Mouse (Mus musculus): ENCODE data around the gene LTO1. TPM values are rescaled to one million over a fixed set of nuclear protein-coding genes. Genes with fewer than 3 reads are reported as not detected.

Gene LTO1
- total RNA-seq, 4 experiments from 2014 or later, result 23.4 to 30.7 (median 24.9) TPM

GRCm38 (mm10) chr7:144939344-144940002 is 24.6 kb downstream of the LTO1 start, which contains the start of gene Ccnd1:
Ccnd1 (minus strand) TSS chr7:144939925.
- DNase-seq (ENCODE audit: low spot score in 2 of 2), result peak in 1 of 2 experiments; percentile 35

GRCm38 (mm10) chr7:144940003-144940571 is 25.2 kb downstream of the LTO1 start:
- peak in 1 of 2 experiments; percentile 11 for DNase-seq (ENCODE audit: low spot score in 2 of 2)

GRCm38 (mm10) chr7:144940585-144940984 is 25.7 kb downstream of the LTO1 start:
- no peak for DNase-seq (ENCODE audit: low spot score in 2 of 2)

- peak in 1 of 2 experiments; percentile 51 for DNase-seq (ENCODE audit: low spot score in 2 of 2)
Observed at GRCm38 (mm10) chr7:144941242-144941831, 26.4 kb downstream of the LTO1 start.

DNA sequence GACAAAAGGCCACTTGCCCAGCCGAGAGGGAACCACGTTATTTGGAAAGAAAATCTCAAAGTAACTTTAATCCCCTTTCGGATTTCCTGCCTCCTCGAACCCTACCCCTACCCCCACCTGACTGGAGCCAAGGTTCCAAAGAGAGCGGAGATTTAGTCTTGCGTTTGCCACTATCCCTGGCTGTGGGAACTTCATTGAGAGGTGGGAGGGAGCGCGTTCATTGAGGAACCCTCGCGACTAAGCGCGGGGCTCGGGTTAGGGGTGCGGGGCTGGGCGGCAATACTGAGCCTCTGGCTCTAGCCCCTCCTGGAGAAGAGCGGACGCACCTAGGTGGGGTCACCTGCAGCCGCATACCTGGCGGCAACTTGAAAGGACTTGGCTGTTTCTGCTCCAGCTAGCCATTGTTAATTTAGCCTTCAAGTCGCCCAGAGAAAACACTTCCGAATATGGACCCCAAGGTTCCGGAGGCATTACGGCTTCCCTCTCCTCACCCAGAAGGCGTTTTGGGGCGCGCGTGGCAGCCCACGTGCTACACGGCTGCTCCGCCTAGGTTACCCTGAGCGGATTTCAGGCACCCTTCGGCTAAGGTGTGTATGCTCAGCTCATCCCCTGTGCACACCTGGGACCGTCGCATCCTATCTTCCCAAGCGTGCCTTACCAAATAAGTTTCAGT is 27.3 kb downstream of the LTO1 start:
- no peak for DNase-seq (ENCODE audit: low spot score in 2 of 2)

- DNase-seq (ENCODE audit: low spot score in 2 of 2), result no peak
Observed at GRCm38 (mm10) chr7:144942744-144943135, 27.8 kb downstream of the LTO1 start.

GRCm38 (mm10) chr7:144943254-144943653 is 28.4 kb downstream of the LTO1 start:
- peak in 1 of 2 experiments; percentile 32 for DNase-seq (ENCODE audit: low spot score in 2 of 2)

- no peak for DNase-seq (ENCODE audit: low spot score in 2 of 2)
Observed at GRCm38 (mm10) chr7:144958509-144959395, 43.9 kb downstream of the LTO1 start.

DNA sequence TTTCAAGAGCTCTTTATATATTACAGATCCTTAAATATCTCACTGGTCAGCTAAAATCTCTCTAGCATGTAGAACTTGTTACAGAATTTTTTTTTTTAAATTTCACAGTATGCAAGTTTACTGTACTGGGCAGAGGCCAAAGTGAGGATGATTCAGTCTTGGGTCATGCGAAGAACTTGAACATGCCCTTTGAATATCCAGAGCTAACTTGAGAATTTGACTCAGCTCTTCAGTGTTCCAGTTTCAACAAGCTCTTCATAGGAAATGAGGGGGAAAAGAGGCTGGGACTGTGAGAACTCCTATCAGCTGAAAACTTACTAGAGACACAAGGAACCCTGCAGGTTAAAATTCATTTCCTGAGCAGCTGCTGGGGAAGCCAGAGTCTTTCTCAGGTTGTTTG is 49.0 kb downstream of the LTO1 start:
- DNase-seq (ENCODE audit: low spot score in 2 of 2), result no peak

DNA sequence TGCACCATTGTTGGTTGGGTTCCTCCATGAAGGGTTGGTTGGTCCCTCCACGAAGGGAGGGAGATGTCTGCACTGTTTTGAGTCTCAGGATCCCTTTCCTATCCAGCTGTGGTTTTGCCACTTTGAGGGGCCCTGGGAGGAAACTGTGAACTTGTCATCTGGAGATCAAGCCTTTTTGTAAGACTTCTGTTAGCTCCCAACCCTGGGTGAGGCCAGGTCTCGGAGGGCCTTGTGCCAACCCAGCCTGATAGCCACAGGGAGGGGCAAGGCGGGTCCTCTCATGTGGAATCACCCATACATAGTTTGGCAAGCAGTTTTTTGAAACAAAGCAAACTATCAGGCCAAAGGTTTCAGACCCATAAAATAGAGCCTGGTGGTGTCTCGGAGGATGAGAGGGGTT is 49.4 kb downstream of the LTO1 start:
- DNase-seq (ENCODE audit: low spot score in 2 of 2), result no peak

- DNase-seq (ENCODE audit: low spot score in 2 of 2), result no peak
Observed at GRCm38 (mm10) chr7:144965893-144966292, 51.0 kb downstream of the LTO1 start.

DNA sequence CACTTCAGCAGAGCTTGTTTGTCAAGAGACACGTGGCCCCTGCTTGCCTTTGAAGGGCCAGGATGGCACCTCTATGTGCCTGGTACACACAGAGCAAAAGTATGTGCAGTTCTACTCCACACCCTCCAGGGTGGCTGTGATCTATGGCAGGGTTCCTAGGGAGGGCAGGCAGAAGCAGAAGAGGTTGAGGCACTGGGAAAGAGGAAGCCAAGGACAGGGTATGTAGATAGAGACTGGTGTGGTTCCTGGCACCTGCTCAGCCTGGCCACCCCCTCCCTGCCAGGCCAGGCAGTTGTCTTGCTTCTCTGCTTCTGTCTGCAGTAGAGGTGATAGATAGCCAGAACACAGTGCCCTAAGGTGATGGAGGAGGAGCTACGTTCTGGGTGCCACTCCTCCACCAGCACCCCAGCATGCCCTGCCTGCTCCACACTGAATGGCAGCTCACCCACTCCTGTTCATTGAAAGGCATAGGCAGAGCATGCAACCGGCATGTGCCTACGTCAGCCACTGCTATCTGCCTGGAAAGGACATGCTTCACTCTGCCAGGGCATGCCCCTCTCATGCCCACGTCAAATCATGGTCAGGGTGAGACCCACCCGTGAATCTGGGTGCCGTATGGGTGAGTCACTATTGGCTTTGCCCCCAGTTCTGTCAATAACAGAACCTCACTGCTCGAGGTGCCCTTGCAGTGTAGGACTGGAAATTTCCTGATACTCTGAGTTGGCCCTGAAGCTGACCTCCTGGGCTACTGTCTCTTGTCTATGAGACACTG is 56.3 kb downstream of the LTO1 start:
- DNase-seq (ENCODE audit: low spot score in 2 of 2), result no peak

GRCm38 (mm10) chr7:144971769-144972168 is 56.9 kb downstream of the LTO1 start:
- no peak for DNase-seq (ENCODE audit: low spot score in 2 of 2)

DNA sequence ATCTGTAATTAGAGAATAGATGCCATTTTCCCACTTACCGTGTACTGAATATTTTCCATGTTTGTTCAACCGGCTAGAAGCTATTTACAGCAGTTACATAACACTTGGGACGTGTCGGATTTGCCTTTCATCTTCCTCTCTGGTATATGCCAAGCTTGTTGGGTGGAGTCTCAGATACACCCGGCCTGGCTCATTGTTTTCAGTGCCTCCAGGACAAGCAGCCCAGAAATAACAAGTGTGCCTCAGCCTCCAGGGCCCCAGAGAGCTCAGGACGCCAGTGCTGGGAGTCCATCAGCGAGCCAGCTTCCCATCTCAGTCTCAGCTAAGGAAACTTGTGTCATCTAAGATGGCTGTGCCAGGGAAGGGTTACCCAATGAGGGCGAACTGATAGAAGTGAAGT is 58.6 kb downstream of the LTO1 start:
- no peak for DNase-seq (ENCODE audit: low spot score in 2 of 2)

- no peak for DNase-seq (ENCODE audit: low spot score in 2 of 2)
Observed at GRCm38 (mm10) chr7:144977121-144977520, 62.2 kb downstream of the LTO1 start.

DNA sequence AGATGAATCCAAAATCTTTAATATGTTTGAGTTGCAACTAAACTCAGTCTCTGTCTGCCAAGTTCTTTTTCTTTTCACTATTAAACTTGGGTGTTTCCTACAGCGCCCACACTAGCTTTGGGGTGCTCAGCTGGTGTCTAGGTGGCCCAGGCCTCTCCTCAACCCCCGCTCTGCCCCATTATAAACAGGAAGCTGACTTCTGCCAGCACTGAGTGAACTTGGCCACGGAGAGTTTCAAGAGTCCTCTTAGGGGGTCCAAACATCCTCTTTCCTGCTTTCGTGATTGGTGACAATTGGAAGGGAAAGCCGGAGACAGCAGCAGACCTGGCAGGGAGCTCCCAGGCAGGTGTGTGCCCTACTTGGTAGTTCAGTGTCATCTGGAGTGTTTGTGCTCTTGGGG is 64.9 kb downstream of the LTO1 start:
- no peak for DNase-seq (ENCODE audit: low spot score in 2 of 2)

All from left cerebral cortex, adult 8-10 months (tissue).